Mouse (Mus musculus) R1 (cell line): ENCODE results near the gene Anks1b.
A peak's percentile ranks its signal among the peaks of the same experiment; 100 is the strongest.

Experiments used
- DNase-seq: peaks from one replicate; pipeline ENCODE4 v3.0.0-alpha.2; 2018; ENCODE audit warnings: low read depth, low spot score

Anks1b gene

DNA sequence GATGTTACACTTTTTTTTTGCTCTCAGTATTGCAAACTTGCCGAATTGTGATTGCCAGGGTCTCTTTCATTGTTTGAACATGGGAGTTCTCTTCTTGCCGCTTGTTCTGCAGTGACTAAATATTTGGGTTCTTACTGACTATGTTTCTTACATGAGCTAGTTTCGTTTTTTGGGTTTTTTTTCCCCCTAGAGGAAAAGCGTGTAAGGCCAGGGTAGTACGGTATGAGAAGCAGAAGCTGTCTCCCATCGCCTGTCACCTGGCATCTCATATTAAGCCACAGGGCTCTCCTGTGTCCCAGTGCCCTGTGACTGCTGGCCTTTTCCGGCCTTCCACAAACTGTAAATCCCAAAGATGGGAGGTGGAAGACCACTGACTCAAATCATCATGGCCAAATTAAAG lies 979.1 kb downstream of the Anks1b start:
- DNase-seq: no peak

DNA sequence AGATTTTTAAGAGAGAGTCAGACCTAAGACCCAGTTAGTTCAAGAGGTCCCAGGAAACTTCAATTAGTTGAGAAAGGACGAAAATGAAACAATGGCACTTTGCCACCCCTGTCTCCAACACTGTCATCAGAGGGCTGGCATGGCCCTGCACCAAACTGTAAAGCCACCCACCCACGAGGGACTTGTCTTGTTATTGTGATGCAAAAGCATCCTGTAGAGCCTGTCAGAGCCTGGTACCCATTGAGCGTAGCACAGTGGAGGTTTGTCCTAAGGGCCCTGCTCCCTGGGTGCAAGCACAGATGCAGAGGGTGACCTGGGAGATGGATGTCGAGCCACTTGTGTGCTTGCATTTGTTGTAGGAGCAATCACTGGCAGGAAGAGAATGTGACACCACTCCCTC lies 983.4 kb downstream of the Anks1b start:
- DNase-seq: no peak

DNA sequence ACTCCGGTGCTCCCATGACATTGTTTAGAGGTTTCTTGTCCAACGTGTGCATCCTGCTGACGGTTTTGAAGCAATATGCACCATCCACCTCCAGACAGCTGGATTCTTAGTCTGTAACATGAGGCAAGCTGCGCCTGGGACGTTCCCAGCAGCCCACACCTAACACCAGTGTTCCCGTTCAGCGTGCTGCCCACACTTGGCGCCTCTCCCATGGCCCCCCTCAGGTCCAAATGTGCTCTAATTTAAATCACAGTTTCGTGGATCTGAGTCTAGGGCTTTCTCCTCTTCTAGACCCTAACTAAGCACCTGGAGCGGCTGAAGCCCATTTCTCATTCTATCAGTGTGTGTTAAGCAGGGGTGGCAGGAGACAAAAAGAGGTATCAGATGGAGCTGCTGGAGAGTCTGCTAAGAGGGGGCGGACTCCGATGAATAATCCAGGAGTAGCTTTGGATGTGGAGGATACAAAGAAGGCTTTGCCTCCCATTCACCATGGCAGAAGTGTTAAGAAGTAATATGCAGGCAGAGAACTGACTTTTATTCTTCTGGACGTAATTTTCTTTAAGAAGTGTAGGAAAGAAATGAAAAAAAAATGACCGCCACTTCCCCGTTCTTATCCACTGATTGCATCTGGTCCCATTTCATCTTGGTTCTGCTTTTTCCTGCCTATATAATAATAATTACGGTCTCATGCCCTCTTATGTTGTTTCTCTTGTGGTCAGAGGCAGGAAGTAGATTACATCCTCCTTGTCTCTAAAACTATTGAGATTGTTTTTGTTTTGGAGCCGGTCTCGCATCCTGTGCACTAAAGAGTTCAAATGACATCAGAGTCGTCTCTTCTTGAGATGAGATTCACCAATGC lies 986.6 kb downstream of the Anks1b start:
- DNase-seq: no peak

DNA sequence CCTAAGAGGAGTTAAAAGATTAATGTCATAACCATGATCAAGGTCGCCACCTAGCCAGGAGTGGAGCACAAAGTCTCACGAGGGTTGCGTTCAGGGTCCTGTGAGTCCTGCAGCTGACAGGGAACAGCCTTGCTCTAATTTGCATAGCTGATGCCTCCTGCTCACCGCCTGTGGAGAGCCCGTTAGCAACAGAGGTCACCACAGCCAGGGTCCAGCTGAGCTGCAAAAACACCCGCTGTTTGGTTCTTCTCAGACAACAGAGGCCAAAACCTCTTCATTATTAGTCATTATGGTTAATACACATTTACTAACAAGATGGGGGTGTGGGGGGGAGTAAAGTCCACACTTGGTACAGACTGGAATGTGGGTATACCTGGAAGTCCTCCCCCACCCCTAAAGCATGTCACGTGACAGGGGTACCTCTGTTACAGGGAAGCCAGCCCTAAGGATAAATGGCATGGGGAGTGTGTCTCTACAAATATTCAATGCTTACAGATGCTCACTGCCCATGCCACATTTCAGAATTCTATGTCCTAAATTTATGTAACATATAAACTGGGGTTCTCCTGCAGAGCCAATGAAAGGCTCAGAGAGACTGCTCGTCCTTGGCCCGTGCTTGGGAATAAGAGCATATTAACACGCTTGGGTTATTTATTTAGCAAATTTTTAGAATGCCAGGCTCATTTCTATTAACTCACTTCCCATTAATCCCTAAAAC lies 990.7 kb downstream of the Anks1b start:
- DNase-seq: peak; percentile 81

DNA sequence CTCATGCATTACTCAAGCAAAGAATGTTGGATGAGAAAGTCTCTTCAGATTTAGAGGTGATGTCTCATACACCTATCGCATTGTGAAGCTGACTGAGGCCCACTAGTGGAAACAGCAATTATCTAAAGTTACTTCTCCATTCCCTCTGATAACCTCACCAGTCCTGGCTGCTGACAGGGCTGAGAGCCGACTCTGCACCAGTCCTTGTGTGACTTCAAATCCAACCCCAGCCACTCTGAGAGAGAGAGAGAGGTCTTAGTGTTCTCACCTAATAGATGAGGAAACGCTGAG lies 991.2 kb downstream of the Anks1b start:
- DNase-seq: peak; percentile 10

DNA sequence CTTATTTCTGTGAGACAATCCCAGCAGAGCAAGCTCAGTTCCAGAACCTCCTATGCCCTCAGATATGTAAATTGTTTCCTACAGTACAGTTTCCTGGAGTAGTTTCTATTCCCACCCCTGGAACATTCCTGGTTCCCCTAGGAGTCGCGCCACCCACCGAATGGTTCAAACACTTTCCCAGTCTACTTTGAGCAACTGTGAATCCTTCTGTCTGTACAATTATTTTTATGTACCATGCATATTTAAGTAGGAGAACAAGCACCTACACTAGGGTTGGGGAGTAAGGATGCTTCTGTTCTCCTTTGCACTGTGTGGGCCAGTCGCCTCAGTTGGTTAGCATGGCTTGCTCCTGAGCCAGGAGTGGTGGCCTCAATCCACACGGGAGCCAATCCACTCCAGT lies 999.9 kb downstream of the Anks1b start:
- no peak for DNase-seq

DNA sequence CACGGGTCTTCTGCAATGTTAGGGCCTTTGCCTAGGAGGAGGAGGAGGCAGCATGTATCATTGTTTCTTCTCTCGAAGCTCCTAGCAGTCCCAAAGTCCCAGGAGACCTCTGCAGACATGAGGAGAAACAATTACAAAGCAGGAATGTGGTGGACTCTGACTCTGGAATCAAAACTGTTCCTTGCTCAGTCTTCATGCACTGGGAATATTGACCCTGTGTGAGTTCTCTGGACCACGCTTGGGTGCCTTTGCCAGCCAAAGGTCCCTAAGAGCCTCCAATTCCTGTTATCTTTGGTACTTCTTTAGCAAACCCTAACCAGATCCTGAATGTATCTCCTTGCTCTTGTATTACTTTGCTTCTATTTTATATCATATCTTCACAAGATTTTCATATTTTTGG lies 1000.9 kb downstream of the Anks1b start:
- DNase-seq: no peak

DNA sequence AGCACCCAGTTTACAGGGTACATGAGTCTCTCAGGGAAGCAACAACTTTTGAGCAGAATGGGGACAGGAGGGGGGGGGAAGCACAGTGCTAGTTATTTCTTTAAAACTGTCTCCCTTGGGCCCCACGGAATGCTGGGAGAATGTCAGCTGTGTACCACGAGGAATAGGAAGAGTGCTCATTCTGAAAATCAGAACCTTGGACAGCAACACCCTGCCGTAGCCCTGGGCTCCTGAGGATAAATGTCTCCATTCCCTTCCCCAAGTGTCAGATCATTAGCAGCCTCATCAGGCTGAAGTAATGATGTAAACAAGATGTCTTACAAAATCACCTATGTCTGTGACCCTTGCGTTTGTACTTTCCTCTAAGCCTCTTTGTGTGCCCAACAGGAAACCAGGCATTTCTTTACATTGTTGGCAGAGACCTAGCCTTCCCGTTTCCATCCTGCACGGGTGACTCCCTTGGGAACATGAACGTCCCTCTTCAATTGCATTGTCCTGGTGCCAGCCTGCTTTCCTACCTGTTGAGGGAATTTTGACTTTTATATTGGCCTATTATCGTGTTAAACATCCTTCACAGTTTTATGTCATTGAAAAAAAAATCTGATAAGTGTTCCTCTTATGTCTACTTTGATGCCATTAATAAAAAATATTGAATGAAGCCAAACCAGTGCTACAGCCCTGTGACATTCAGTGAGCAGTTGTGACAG lies 1007.7 kb downstream of the Anks1b start:
- DNase-seq: peak; percentile 52

DNA sequence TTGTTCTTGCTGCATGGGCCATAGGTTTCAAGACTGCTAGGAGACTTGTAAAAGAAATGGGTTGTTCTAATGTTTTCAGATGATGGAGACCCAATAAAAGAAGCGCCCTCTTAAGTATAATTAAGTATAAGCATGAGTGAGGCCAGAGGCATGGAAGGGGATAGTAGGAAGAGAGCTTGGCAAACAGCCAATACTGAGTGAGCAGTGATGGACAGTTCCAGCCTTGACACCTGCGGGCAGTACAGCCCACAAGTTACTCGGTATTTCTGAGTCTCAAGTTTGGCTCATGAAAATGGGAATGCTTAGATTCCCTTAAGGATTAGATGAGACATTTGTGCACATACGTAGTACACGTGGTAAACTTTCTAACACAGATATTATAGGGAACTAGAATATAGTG lies 1016.3 kb downstream of the Anks1b start:
- DNase-seq: no peak

DNA sequence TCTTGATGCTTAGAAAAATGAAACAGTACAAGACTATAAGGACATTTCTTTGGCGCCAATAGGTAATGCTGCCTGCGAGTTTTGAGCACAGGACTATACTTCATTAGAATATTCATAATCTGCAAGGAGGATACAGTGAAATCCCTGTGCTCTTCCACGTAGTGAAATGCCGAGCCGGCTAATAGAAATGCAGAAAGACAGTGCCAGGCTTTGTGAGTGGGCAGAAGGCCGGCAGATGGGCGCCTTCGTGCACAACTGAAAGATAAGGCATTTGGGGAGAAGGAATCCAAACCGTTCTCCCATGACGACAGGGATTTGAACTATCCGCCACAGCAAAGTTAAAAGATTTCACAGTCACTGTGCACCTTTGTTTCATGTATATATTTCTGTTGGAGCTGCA lies 1019.4 kb downstream of the Anks1b start:
- DNase-seq: no peak

DNA sequence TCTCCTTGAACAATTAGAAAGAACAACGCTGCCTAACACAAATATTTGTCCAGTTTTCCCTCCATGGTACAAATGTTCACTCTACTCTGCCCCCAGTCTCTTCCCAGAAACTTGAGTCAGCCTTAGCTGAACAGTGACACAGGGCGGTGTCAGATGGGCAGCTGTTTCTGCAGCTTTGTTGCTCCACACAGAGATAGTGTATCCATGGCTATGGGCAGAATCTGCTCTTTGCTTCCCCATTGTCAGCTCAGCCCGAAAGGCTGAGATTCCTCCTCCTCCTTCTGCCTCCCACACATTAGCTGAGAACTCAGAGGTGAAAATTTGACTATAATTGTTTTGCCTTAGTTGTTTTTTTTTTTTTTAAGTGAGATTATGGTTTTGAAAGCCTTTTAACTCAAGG lies 1024.6 kb downstream of the Anks1b start:
- DNase-seq: no peak

DNA sequence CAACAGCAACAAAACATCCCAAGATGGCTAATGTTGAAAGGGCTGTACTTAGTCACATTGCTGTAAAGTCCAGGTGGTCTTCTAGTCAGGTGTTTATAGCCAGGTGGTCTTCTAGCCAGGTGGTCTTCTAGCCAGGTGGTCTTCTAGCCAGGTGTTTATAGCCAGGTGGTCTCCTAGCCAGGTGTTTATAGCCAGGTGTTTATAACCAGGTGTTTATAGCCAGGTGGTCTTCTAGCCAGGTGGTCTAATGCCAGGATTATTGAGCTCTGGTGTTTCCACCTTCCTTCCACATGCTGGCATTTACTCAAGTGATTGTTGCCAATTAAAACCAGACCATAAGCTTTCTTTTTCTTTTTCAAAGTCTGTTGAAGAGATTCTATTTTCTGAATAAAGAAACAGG lies 1030.9 kb downstream of the Anks1b start:
- DNase-seq: no peak

DNA sequence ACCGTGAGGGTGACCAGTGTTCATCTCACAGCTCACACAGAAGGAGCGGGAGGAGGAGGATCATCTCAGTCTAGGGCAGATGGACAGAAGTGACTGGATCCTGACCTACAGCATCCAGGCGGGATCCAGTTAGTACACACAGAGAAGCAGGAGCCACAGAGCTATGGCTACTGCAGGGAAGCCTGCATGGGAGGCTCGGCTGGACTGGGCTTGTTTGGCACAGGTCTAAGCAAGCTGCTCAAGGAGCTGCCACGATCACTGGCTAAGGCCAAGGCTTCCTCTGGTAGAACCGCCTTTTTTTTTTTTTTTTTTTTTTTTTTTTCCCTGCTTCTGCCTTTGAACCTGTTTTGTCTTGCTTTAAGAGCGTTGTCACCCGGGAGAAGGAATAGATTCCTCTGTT lies 1034.1 kb downstream of the Anks1b start:
- no peak for DNase-seq

DNA sequence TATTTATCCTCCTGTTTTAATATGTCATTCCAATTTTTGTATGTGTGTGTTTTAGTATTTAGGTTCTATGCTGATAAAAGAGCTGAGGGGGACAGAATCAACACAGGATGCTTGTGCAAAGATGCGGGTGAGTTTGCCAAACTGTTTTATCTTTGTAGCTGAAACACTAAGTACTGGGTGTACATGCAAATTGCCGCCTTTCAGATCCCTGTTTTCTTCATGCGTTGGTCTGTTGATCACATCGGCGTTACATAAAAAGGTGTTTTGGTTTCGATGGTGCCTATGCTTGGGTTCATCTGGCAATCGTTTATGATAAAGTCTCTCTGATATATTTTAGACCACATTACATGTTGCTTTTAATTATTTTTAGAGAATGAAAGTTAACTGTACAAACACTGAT lies 1050.2 kb downstream of the Anks1b start:
- DNase-seq: no peak

DNA sequence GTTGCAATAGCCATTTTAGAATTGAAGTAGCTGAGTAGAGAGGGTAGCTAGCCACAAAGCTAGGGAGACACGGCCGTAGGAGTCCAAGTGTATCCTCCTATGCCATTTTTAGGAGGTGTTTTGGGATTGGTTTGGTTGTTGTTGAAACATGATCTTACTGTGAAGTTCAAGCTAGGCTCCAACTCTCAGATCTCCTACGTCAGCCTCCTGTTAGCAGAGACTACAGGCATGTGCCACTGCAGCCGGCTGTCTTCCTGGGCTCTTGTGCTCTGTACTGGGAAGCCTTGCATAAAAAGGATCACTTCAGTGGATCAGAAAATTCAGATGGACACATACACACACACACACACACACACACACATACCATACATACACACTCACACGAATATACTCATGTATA lies 1059.8 kb downstream of the Anks1b start:
- DNase-seq: no peak

DNA sequence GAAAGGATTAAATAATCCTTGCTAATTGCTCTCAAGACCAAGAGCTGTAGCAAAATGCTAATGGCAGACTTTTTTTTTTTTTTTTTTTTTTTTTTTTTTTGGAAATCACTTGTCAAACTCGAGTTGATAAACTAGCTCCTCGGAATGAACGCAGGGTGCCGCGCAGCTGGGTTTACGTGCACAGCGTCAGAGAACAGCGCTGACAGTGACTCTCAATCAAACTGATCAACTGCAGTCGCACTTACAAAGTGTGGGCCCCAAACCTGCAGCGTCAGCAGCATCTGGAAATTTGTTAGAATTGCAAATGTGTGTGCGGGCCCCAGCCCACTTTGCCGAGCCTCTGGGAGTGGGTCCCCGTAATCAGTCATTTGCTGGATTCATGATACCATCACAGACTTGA lies 1061.4 kb downstream of the Anks1b start:
- DNase-seq: no peak

DNA sequence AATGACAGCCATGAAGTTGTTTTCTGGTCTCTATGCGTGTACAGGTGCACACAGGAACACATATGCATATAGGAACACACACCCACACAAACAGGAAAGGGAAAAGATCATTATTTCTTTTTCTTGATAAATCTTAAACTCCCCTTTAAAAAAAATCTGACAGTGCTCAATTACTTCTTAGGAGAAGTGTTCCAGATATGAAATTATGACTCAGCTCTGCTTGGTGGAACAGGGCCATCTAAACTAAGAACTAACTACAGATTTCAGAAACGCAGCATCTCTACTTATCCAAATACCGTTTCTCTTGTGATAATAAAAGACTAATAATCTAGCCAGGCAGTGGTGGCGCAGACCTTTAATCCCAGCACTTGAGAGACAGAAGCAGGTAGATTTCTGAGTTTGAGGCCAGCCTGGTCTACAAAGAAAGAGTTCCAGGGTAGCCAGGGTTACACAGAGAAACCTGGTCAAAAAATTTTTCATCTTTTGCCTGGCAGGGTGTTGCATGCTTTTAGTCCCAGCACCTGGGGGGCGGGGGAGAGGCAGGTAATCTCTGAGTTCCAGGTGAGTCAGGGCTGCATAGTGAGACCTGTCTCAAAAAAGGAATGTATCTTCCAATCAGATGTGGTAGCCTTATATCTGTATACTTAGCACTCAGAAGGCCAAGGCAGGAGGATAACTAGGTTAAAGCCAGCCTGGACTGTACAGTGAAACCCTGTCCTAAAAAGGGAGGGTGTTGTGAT lies 1064.6 kb downstream of the Anks1b start:
- no peak for DNase-seq

DNA sequence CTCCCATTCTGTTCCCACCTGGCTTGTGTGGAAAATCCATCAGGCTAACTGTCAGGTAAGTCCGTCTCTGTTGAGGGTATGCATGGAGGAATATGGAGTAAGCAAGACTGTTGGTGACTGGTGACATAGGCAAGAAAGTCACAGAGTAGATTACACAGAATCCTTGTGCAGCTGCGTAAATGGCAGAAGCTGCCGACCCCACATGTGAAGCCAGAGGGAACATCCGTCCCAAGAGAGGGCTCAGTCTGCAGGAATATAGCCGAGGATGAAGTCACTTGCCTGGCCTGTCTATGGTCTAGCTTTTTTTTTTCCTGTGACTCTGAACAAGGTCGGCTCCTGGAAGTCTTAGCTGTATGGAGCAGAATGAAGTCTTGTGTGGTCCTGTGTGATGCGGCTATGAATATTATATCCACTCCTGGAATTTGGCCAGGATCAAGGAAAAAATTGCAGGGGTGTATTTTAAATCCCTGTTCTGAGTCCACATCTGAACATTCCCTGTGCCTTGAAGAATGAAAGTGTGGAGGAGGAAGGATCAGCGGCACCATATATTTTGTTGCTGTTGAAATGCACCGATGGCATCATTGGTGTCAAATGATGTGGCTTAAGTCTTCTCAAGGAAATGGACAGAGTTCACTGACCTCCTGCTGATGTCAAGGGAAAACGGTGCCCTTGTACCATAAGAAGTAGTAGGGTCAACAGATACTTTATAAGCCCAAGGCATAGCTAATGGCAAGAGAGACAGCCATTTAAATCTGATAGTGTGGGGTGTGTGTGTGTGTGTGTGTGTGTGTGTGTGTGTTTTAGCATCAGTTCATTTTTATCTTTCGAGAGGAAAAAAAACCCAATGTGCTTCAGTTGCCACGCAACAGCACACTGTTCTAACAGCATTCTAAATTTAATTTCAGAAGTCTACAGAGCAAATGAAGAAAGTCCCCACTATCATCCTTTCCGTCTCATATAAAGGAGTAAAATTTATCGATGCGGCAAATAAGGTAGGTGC lies 1067.5 kb downstream of the Anks1b start:
- no peak for DNase-seq

DNA sequence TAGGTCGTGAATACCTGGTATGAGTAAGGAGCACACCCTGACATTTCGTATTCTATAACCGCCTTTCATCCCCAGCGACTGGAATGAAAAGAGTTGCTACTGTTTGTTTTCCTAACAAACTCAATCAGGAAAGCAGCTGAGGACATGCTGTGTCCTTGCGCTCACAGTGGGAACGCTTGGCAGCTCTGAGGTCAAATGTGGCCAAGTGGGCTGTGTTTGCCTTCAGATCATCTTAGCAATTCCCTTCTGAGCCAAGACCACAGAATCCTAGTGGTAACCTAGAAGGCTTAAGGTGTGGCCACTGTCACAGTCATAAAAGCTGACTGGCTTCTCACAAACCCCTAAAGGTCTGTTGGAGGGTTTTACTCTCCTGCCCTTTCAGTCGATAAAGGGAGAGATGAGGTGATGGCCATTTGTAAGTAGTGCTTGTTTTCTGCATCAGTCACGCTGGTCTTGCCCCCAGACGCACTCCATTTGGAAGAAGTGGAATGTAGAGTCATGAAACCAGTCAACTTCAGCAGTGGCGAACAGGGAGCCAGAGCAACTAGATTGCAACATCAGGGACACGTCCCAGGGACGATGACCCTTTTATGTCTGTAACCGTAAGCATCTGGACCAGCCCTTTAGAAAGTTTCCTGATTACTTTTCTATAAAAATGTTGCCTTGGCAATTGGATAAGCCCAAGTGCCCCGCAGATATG lies 1068.8 kb downstream of the Anks1b start:
- no peak for DNase-seq

DNA sequence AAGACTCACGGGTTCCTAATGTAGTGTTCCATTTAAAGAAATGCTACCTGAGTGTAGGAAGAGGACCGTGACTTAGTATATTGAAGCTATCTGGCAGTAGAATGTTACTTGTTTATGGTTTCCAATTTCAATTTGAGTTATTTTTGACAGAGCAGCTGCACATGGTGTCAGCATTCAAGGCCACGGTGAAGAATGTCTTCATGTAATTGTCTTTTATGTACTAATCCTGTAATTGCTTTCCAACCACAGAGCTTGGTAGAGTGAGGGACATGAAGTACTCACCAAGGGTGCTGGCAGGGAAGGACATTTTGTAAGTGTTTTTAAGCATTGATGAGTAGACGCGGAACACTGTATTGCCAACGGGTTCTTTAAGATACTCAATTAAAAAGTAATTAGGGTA lies 1073.7 kb downstream of the Anks1b start:
- DNase-seq: no peak
